ENCODE assay signal across 8 mouse cellular contexts in the genomic region with DNA sequence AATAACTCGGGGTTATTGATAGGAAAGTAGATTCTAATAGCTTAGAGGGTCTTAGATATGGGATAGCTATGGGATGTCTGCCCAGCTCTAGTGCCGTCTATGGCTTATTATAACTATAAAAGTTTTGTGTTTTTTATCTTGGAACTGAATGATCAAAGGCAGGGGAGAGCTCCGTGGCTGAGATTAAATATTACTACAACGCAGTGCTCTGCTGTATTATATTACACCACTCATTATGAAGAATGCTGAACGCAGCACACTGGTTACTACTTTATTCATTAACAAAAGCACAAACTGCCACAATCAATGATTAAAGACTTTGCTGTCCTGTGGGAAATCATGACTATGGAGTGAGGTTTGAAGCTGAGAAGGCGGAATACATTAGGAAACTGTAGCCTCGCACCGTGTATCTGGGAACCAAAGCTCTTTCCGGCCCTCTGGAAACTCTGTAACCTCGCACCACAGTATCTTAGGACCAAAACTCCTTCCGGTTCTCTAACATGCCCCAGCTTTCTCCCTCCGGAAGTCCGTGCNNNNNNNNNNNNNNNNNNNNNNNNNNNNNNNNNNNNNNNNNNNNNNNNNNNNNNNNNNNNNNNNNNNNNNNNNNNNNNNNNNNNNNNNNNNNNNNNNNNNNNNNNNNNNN. TPM values are rescaled to one million over a fixed set of nuclear protein-coding genes. Genes with fewer than 3 reads are reported as not detected.
DNase-seq lines count a peak whose midpoint lies in the region; ATAC-seq lines count a peak whose summit lies in the region.

No protein-coding gene starts in this region.

- peak; percentile 21 for DNase-seq in gastrocnemius, postnatal 10 days
- no peak for DNase-seq in gastrocnemius, postnatal 14 days
- peak; percentile 45 for DNase-seq in kidney, adult 11 months
- peak; percentile 21 for DNase-seq in lung, postnatal 36 days
- DNase-seq in urinary bladder, postnatal 10 days (ENCODE audit: low spot score): no peak
- no peak for DNase-seq in frontal cortex, postnatal 14 days (ENCODE audit: low spot score in 2 of 2)
- DNase-seq in right cerebral cortex, postnatal 25 days: no peak

- ATAC-seq in common myeloid progenitor, adult 5-6 weeks (replicated peaks; ENCODE audit: low read depth, poor library complexity, severe bottlenecking): peak; percentile 67

- intact Hi-C loops in gastrocnemius, postnatal 14 days (cut with DNase I; ENCODE audit: low total_unique reads): loop anchor here (5.0 to 10.0 kb wide), 3 partner anchors 77 to 255 kb away; partner anchors contain the start of gene Pde5a

RNA-seq across cellular contexts. Expression of gene Fnbp1l, which starts 27.8 kb away (rescaled TPM):
- 10 to 100 TPM; 16.0 to 17.5 TPM for total RNA-seq in gastrocnemius, postnatal 10 days (2021)
- 10 to 100 TPM; 11.3 to 11.8 TPM for total RNA-seq in gastrocnemius, postnatal 14 days (2021)
- total RNA-seq in common myeloid progenitor, adult 5-6 weeks (2017): 26.1 and 33.1 TPM in 2 replicates

Comparison
In these comparisons a context has a peak if more than half of its experiments do, and no peak if none do; other contexts are left out.
1. DNase-seq: peak in gastrocnemius, postnatal 10 days (single experiment), kidney, adult 11 months (single experiment) and lung, postnatal 36 days (single experiment); none in gastrocnemius, postnatal 14 days (single experiment), urinary bladder, postnatal 10 days (single experiment), frontal cortex, postnatal 14 days (0 of 2) and right cerebral cortex, postnatal 25 days (single experiment).